ENCODE assay signal across 9 mouse cellular contexts in genomic region chr3:153849368-153850015, GRCm38 (mm10). TPM values are rescaled to one million over a fixed set of nuclear protein-coding genes. Genes with fewer than 3 reads are reported as not detected.
DNase-seq lines count a peak whose midpoint lies in the region; ATAC-seq and TF ChIP-seq lines count a peak whose summit lies in the region.
"Had no signal": no experiment of that assay in that cellular context is flagged by ENCODE, and none has a peak within 500 bp of the region (broad histone marks: within the 10 kb centered on the region; RNA-seq: fewer than 3 reads in every experiment).

No protein-coding gene starts in this region.

- no peak for DNase-seq in G1E (ENCODE audit: low spot score)
- peak; percentile 78 for DNase-seq in c-Kit-negative CD71-positive TER-119-positive erythroid progenitor cells, embryonic 14.5 days (ENCODE audit: low read depth, low spot score)
- peak; percentile 18 for DNase-seq in kidney, adult 11 months
- DNase-seq in liver, postnatal 0 days: peak; percentile 70
- DNase-seq in cerebellum, adult 11 months: no peak
- no peak for DNase-seq in testis, postnatal 14 days (ENCODE audit: low spot score)
- no peak for DNase-seq in layer of hippocampus, adult 9-10 months (ENCODE audit: low spot score)

- no peak overlapping the region for H3K27ac ChIP-seq in liver, postnatal 0 days (ENCODE audit: low read depth)
- H3K27ac ChIP-seq in stomach, embryonic 16.5 days (ENCODE audit: low read length): no peak overlapping the region

- H3K36me3 ChIP-seq in G1E (replicated peaks): peaks cover 9% of the 10 kb centered on the region
- no peaks in the 10 kb centered on the region for H3K36me3 ChIP-seq in liver, postnatal 0 days (replicated peaks; ENCODE audit: insufficient read depth, low read length)
- H3K36me3 ChIP-seq in stomach, embryonic 16.5 days (ENCODE audit: control insufficient read depth, insufficient read depth, low read length): no peaks in the 10 kb centered on the region

- no peaks in the 10 kb centered on the region for H3K9me3 ChIP-seq in G1E (replicated peaks)
- H3K9me3 ChIP-seq in liver, postnatal 0 days (ENCODE audit: low read length): no peaks in the 10 kb centered on the region
- H3K9me3 ChIP-seq in stomach, embryonic 16.5 days (replicated peaks; ENCODE audit: control insufficient read depth, low read length): no peaks in the 10 kb centered on the region

- peak; percentile 55 for ATAC-seq in G1E (ENCODE audit: extremely low read depth, insufficient number of reproducible peaks, low FRiP score, poor library complexity, severe bottlenecking)
- ATAC-seq in liver, postnatal 0 days: peak; percentile 57
- peak; percentile 86 for ATAC-seq in stomach, embryonic 16.5 days (ENCODE audit: insufficient read depth, low FRiP score)

- peak overlapping the region; percentile 53; the same call in 1 of the 2 replicates for H3K4me3 ChIP-seq in G1E (ENCODE audit: low read depth, low read length)
- no peak overlapping the region for H3K4me3 ChIP-seq in liver, postnatal 0 days (ENCODE audit: low read depth, low read length)
- no peak overlapping the region for H3K4me3 ChIP-seq in stomach, embryonic 16.5 days (replicated peaks; ENCODE audit: low read length)

- peaks cover 68% of the 10 kb centered on the region for H3K4me1 ChIP-seq in G1E (ENCODE audit: insufficient read depth, low read depth, low read length)
- H3K4me1 ChIP-seq in liver, postnatal 0 days (ENCODE audit: insufficient read depth): peaks cover 8% of the 10 kb centered on the region
- H3K4me1 ChIP-seq in stomach, embryonic 16.5 days (ENCODE audit: control insufficient read depth, insufficient read depth, low read length): no peaks in the 10 kb centered on the region

- TF ChIP-seq CTCF in G1E (IDR thresholded peaks at IDR 0.05; ENCODE audit: low read depth, low read length): no peak
- TF ChIP-seq CTCF in liver, postnatal 0 days (IDR thresholded peaks at IDR 0.05; ENCODE audit: low read depth): no peak

- H3K27me3 ChIP-seq in G1E (ENCODE audit: insufficient read depth, low read length): no peaks in the 10 kb centered on the region
- H3K27me3 ChIP-seq in liver, postnatal 0 days (ENCODE audit: insufficient read depth, low read length): no peaks in the 10 kb centered on the region
- H3K27me3 ChIP-seq in stomach, embryonic 16.5 days (ENCODE audit: control insufficient read depth, insufficient read depth, low read length): no peaks in the 10 kb centered on the region

- WGBS in liver, postnatal 0 days (ENCODE audit: insufficient replicate concordance): 7% methylated on average over 5 of the region's 5 CpGs
- WGBS in stomach, embryonic 16.5 days: 12% methylated on average over 5 of the region's 5 CpGs

- peak overlapping the region; percentile 61 for H3K4me2 ChIP-seq in liver, postnatal 0 days (ENCODE audit: low read depth, low read length)
- H3K4me2 ChIP-seq in stomach, embryonic 16.5 days (ENCODE audit: low read depth, low read length): no peak overlapping the region

- H3K9ac ChIP-seq in liver, postnatal 0 days (replicated peaks): no peak overlapping the region
- H3K9ac ChIP-seq in stomach, embryonic 16.5 days (ENCODE audit: low read length): no peak overlapping the region

- no peak for TF ChIP-seq EP300 in liver, postnatal 0 days (IDR thresholded peaks at IDR 0.05; ENCODE audit: low read depth)

RNA-seq across cellular contexts. Expression of gene Asb17, which starts 5.5 kb away (rescaled TPM):
- total RNA-seq in G1E (2014; fragmentation: Nextera tagmentation): 3.1 and 5.5 TPM in 2 replicates
- 2.8 and 3.1 TPM in 2 replicates for total RNA-seq in G1E (2017)
- 0.08 TPM in 1 of 2 replicates, not detected in the other for polyA plus RNA-seq in G1E (2012)
- 0.40 and 0.66 TPM in 2 replicates for polyA plus RNA-seq in liver, postnatal 0 days (2015; fragmentation: Nextera tagmentation; extraction: Ambion mirVana)
- 0.42 and 0.74 TPM in 2 replicates for polyA plus RNA-seq in stomach, embryonic 16.5 days (2015; fragmentation: Nextera tagmentation; extraction: Ambion mirVana)
- total RNA-seq: neutrophil, adult 5-6 weeks had no signal

RNA-seq across cellular contexts. Expression of gene Msh4, which starts 56.4 kb away (rescaled TPM):
- 0.19 and 0.45 TPM in 2 replicates for total RNA-seq in G1E (2014; fragmentation: Nextera tagmentation)
- 0.46 and 0.49 TPM in 2 replicates for total RNA-seq in G1E (2017)
- not detected in 2 replicates for polyA plus RNA-seq in G1E (2012)
- polyA plus RNA-seq in liver, postnatal 0 days (2015; fragmentation: Nextera tagmentation; extraction: Ambion mirVana): not detected in 2 replicates
- not detected in 2 replicates for polyA plus RNA-seq in stomach, embryonic 16.5 days (2015; fragmentation: Nextera tagmentation; extraction: Ambion mirVana)

Comparison
In these comparisons a context has a peak if more than half of its experiments do, and no peak if none do; other contexts are left out.
1. DNase-seq: peak in c-Kit-negative CD71-positive TER-119-positive erythroid progenitor cells, embryonic 14.5 days (single experiment), kidney, adult 11 months (single experiment) and liver, postnatal 0 days (single experiment); none in G1E (single experiment), cerebellum, adult 11 months (single experiment), testis, postnatal 14 days (single experiment) and layer of hippocampus, adult 9-10 months (single experiment).
2. Peak in every context shown above with its lines, with median percentiles within 50 percentile points of each other: ATAC-seq.